Mouse (Mus musculus) CH12.LX (cell line): ENCODE measurements around the gene Avpr1a.

Experiments
- BHLHE40 ChIP-seq: IDR thresholded peaks from 2 replicates; pipeline ENCODE4 v1.6.1; 2011; ENCODE audit warnings: mild to moderate bottlenecking, low read depth, low read length, improper control_type of control experiment
- CTCF ChIP-seq, 2 experiments: IDR thresholded peaks in 1 of 2; conservative IDR thresholded peaks in 1 of 2; 2 replicates each; pipeline ENCODE4 v1.5.1; 2011 to 2012; ENCODE audit warnings: low read depth in 2 of 2, low read length in 2 of 2, improper control_type of control experiment in 1 of 2, inconsistent platforms in 1 of 2, mild to moderate bottlenecking in 1 of 2, moderate library complexity in 1 of 2
- EP300 ChIP-seq: IDR thresholded peaks from 2 replicates; pipeline ENCODE4 v1.6.1; 2011; ENCODE audit warnings: low read length, improper control_type of control experiment
- GABPA ChIP-seq: IDR thresholded peaks from 2 replicates; pipeline ENCODE4 v1.6.1; 2012; ENCODE audit warnings: low read depth, low read length, improper control_type of control experiment, inconsistent platforms; ENCODE audit not compliant: insufficient replicate concordance
- MAFK ChIP-seq: IDR thresholded peaks from 2 replicates; pipeline ENCODE4 v1.6.1; 2011; ENCODE audit warnings: low read length, improper control_type of control experiment; ENCODE audit not compliant: insufficient replicate concordance
- MAZ ChIP-seq: IDR thresholded peaks from 2 replicates; pipeline ENCODE4 v1.6.1; 2012; ENCODE audit warnings: low read depth, mild to moderate bottlenecking, inconsistent platforms, low read length, improper control_type of control experiment, moderate library complexity
- POLR2A ChIP-seq: IDR thresholded peaks from 2 replicates; pipeline ENCODE4 v1.6.1; 2011; ENCODE audit warnings: low read depth, mild to moderate bottlenecking, improper control_type of control experiment, low read length
- RAD21 ChIP-seq: IDR thresholded peaks from 2 replicates; pipeline ENCODE4 v1.6.1; 2011; ENCODE audit warnings: low read depth, mild to moderate bottlenecking, low read length, improper control_type of control experiment, moderate library complexity
- SIN3A ChIP-seq: IDR thresholded peaks from 2 replicates; pipeline ENCODE4 v1.6.1; 2012; ENCODE audit warnings: low read length, improper control_type of control experiment, inconsistent platforms
- ZKSCAN1 ChIP-seq: IDR thresholded peaks from 2 replicates; pipeline ENCODE4 v1.6.1; 2012; ENCODE audit warnings: low read depth, inconsistent platforms, low read length, improper control_type of control experiment, borderline replicate concordance

DNA sequence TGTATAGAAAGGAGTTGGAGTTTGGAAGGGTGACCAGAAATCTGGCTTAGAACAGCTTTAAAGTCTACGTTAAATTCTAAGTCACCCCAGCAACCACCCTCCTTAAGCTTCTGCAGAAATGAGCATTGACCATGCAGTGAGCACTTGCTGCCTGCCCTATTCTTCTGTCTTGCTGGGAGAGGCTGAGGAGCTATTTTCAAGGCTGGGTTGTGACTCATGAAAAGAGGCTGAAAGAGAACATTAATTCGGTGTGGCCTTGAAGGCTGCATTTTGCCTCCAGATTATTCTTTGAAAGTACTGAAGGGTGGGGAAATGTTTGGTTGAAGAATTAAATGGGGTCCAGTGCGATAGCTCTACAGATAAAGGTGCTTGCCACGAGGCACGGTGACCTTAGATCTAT is 28.5 kb downstream of the Avpr1a start:
- TF ChIP-seq POLR2A: no peak
- TF ChIP-seq BHLHE40: no peak
- TF ChIP-seq CTCF (conservative IDR thresholded peaks at IDR 0.05 in 1 of 2, IDR thresholded peaks at IDR 0.05 in 1 of 2; ENCODE audit: low read depth in 2 of 2, low read length in 2 of 2): no peak
- no peak for TF ChIP-seq RAD21
- no peak for TF ChIP-seq MAZ
- no peak for TF ChIP-seq ZKSCAN1
- no peak for TF ChIP-seq GABPA
- TF ChIP-seq EP300: no peak
- no peak for TF ChIP-seq SIN3A
- TF ChIP-seq MAFK: no peak
